Mouse (Mus musculus): ENCODE measurements at regions not wholly inside any gene's neighbourhood (a gene's known extent, or its start where the extent isn't known, plus 50 kb on each side); places are given as distances from the start of the nearest gene placed in this dataset.

GRCm38 (mm10) chrX:99389778-99390461, 81.2 kb downstream of the Pja1 start:
- H3K36me3 ChIP-seq (ENCODE audit: control insufficient read depth, insufficient read depth) = no peaks in the 10 kb centered on the region
- no peak overlapping the region for H3K27ac ChIP-seq (ENCODE audit: low read depth, low read length)
- no peak for ATAC-seq
- no peak overlapping the region for H3K9ac ChIP-seq (ENCODE audit: low read depth, low read length)
- H3K9me3 ChIP-seq (ENCODE audit: control insufficient read depth) = no peaks in the 10 kb centered on the region
- no peak overlapping the region for H3K4me3 ChIP-seq (ENCODE audit: low read depth, low read length)
- H3K4me1 ChIP-seq (replicated peaks; ENCODE audit: control insufficient read depth, insufficient read depth, low read length) = no peaks in the 10 kb centered on the region
- no peak for TF ChIP-seq CTCF (IDR thresholded peaks at IDR 0.05; ENCODE audit: low read depth)
- peaks cover 5% of the 10 kb centered on the region; the same call in 1 of the 2 replicates for H3K27me3 ChIP-seq (replicated peaks; ENCODE audit: control insufficient read depth, insufficient read depth, low read length)
- no peak overlapping the region for H3K4me2 ChIP-seq (replicated peaks; ENCODE audit: low read depth)
- WGBS = 64% methylated on average over 11 of the region's 12 CpGs

- no peak overlapping the region for H3K4me3 ChIP-seq (ENCODE audit: low read depth, low read length)
- no peak overlapping the region for H3K27ac ChIP-seq (ENCODE audit: low read depth, low read length)
- H3K9ac ChIP-seq (ENCODE audit: low read depth, low read length) = no peak overlapping the region
- H3K4me1 ChIP-seq (replicated peaks; ENCODE audit: control insufficient read depth, insufficient read depth, low read length) = no peaks in the 10 kb centered on the region
- no peaks in the 10 kb centered on the region for H3K36me3 ChIP-seq (ENCODE audit: control insufficient read depth, insufficient read depth)
- ATAC-seq = no peak
- no peaks in the 10 kb centered on the region for H3K9me3 ChIP-seq (ENCODE audit: control insufficient read depth)
- no peaks in the 10 kb centered on the region for H3K27me3 ChIP-seq (replicated peaks; ENCODE audit: control insufficient read depth, insufficient read depth, low read length)
- H3K4me2 ChIP-seq (replicated peaks; ENCODE audit: low read depth) = no peak overlapping the region
- 82% methylated on average over 5 of the region's 5 CpGs for WGBS
- TF ChIP-seq CTCF (IDR thresholded peaks at IDR 0.05; ENCODE audit: low read depth) = no peak
Observed at GRCm38 (mm10) chrX:99370711-99371110, 100.4 kb downstream of the Pja1 start.

- 84% methylated on average over 6 of the region's 6 CpGs for WGBS
- Histone ChIP-seq H3K4me1 (replicated peaks; ENCODE audit: control insufficient read depth, insufficient read depth, low read length) (no peaks in the 10 kb centered on the region), H3K9me3 (ENCODE audit: control insufficient read depth) (no peaks in the 10 kb centered on the region), H3K4me2 (replicated peaks; ENCODE audit: low read depth) (no peak overlapping the region), H3K9ac (ENCODE audit: low read depth, low read length) (no peak overlapping the region), H3K4me3 (ENCODE audit: low read depth, low read length) (no peak overlapping the region), H3K36me3 (ENCODE audit: control insufficient read depth, insufficient read depth) (no peaks in the 10 kb centered on the region), H3K27ac (ENCODE audit: low read depth, low read length) (no peak overlapping the region), H3K27me3 (replicated peaks; ENCODE audit: control insufficient read depth, insufficient read depth, low read length) (no peaks in the 10 kb centered on the region)
- ATAC-seq = no peak
- no peak for TF ChIP-seq CTCF (IDR thresholded peaks at IDR 0.05; ENCODE audit: low read depth)
Observed at GRCm38 (mm10) chrX:99369258-99369900, 101.7 kb downstream of the Pja1 start.

GRCm38 (mm10) chrX:99364072-99364471, 107.0 kb downstream of the Pja1 start:
- no peak overlapping the region for H3K27ac ChIP-seq (ENCODE audit: low read depth, low read length)
- no peaks in the 10 kb centered on the region for H3K36me3 ChIP-seq (ENCODE audit: control insufficient read depth, insufficient read depth)
- H3K4me3 ChIP-seq (ENCODE audit: low read depth, low read length) = no peak overlapping the region
- no peaks in the 10 kb centered on the region for H3K4me1 ChIP-seq (replicated peaks; ENCODE audit: control insufficient read depth, insufficient read depth, low read length)
- H3K9me3 ChIP-seq (ENCODE audit: control insufficient read depth) = no peaks in the 10 kb centered on the region
- no peaks in the 10 kb centered on the region for H3K27me3 ChIP-seq (replicated peaks; ENCODE audit: control insufficient read depth, insufficient read depth, low read length)
- no peak for TF ChIP-seq CTCF (IDR thresholded peaks at IDR 0.05; ENCODE audit: low read depth)
- ATAC-seq = no peak
- 54% methylated on average over 5 of the region's 5 CpGs for WGBS
- no peak overlapping the region for H3K9ac ChIP-seq (ENCODE audit: low read depth, low read length)
- H3K4me2 ChIP-seq (replicated peaks; ENCODE audit: low read depth) = no peak overlapping the region

GRCm38 (mm10) chrX:99360095-99360890, 110.8 kb downstream of the Pja1 start:
- no peak overlapping the region for H3K4me2 ChIP-seq (replicated peaks; ENCODE audit: low read depth)
- ATAC-seq = no peak
- no peaks in the 10 kb centered on the region for H3K9me3 ChIP-seq (ENCODE audit: control insufficient read depth)
- no peaks in the 10 kb centered on the region for H3K36me3 ChIP-seq (ENCODE audit: control insufficient read depth, insufficient read depth)
- WGBS = 66% methylated on average over 11 of the region's 11 CpGs
- no peak overlapping the region for H3K4me3 ChIP-seq (ENCODE audit: low read depth, low read length)
- H3K4me1 ChIP-seq (replicated peaks; ENCODE audit: control insufficient read depth, insufficient read depth, low read length) = no peaks in the 10 kb centered on the region
- H3K27ac ChIP-seq (ENCODE audit: low read depth, low read length) = no peak overlapping the region
- H3K27me3 ChIP-seq (replicated peaks; ENCODE audit: control insufficient read depth, insufficient read depth, low read length) = no peaks in the 10 kb centered on the region
- no peak overlapping the region for H3K9ac ChIP-seq (ENCODE audit: low read depth, low read length)
- TF ChIP-seq CTCF (IDR thresholded peaks at IDR 0.05; ENCODE audit: low read depth) = no peak

GRCm38 (mm10) chrX:99358784-99359183, 112.3 kb downstream of the Pja1 start:
- Histone ChIP-seq H3K27me3 (replicated peaks; ENCODE audit: control insufficient read depth, insufficient read depth, low read length) (no peaks in the 10 kb centered on the region), H3K9ac (ENCODE audit: low read depth, low read length) (no peak overlapping the region), H3K27ac (ENCODE audit: low read depth, low read length) (no peak overlapping the region), H3K9me3 (ENCODE audit: control insufficient read depth) (no peaks in the 10 kb centered on the region), H3K36me3 (ENCODE audit: control insufficient read depth, insufficient read depth) (no peaks in the 10 kb centered on the region), H3K4me3 (ENCODE audit: low read depth, low read length) (no peak overlapping the region), H3K4me2 (replicated peaks; ENCODE audit: low read depth) (no peak overlapping the region), H3K4me1 (replicated peaks; ENCODE audit: control insufficient read depth, insufficient read depth, low read length) (no peaks in the 10 kb centered on the region)
- TF ChIP-seq CTCF (IDR thresholded peaks at IDR 0.05; ENCODE audit: low read depth) = peak; percentile 65
- ATAC-seq = no peak
- WGBS = 33% methylated on average over 1 of the region's 1 CpGs
